Mouse (Mus musculus): ENCODE results near the gene Pgap1.

DNA sequence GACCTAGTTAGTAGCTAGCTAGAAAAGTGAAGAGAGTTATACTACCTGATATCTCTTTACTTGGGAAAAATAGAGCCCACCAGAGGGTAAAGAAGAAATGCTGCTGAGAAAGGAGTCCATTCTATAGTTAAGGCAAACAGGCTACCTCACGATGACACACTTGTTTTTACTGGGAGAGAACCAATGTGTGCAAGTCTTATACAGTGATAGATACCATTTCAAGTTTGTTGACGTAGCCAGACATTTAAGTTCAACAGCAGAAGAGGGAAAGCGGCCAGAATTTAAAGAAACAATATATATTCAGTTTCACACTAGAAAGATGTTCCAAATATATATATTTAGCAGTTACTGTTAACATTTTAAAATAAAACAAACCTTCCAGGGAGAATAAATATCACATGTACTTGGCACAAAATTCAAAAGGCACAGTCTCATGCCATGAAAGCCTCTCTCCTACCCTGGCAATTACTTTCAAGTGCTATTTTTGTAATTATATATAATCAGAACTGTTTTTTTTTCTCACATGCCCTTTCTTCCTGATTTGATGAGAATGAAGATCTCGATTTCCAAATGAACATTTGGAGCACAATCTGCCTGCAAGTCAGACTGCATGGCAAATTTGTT, 40.2 kb upstream of the Pgap1 start:
- TF ChIP-seq CTCF (IDR thresholded peaks at IDR 0.05; ENCODE audit: control insufficient read depth, insufficient read depth, insufficient replicate concordance, low read depth, low read length) (no peak), POLR2A (IDR thresholded peaks at IDR 0.05; ENCODE audit: control insufficient read depth, low read depth, low read length) (no peak)

All from testis, adult 2 months (tissue).